ENCODE assay signal across 11 mouse cellular contexts in the genomic region with DNA sequence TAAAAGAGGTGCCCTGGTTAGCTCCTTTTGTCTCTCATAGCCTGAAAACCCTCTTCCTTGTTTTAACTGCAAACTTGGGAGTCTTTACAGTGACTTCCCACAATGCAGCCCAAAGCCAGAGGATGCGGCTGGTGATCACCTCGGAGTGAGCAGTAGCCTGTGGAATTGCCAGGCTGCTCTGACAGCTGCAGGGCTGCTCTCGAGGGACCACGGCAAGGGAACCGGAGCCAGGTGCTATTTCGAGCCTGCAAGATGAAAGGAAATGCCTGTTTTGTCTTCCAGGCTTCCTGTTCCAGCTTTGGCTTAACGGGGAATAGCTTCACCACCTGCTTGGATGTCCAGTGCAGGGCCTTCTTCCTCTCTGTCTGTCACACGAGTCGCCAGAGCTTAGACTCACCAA.
A peak's percentile ranks its signal among the peaks of the same experiment; 100 is the strongest.
DNase-seq lines count a peak whose midpoint lies in the region; ATAC-seq lines count a peak whose summit lies in the region.
"Had no signal": no experiment of that assay in that cellular context is flagged by ENCODE, and none has a peak within 500 bp of the region (broad histone marks: within the 10 kb centered on the region; RNA-seq: fewer than 3 reads in every experiment).

No protein-coding gene starts in this region.

- H3K27ac ChIP-seq in midbrain, embryonic 11.5 days (ENCODE audit: low read depth, low read length), result peak overlapping the region; percentile 22; the same call in 1 of the 2 replicates
- H3K27ac ChIP-seq: heart, embryonic 15.5 days; neural tube, embryonic 12.5 days had no signal

- H3K4me3 ChIP-seq in midbrain, embryonic 11.5 days (ENCODE audit: low read depth, low read length), result no peak overlapping the region
- H3K4me3 ChIP-seq: heart, embryonic 15.5 days; neural tube, embryonic 12.5 days had no signal

- intact Hi-C loops in gastrocnemius, postnatal 14 days (cut with DNase I; ENCODE audit: low total_unique reads), result no loop called here

- H3K4me1 ChIP-seq in midbrain, embryonic 11.5 days (ENCODE audit: control insufficient read depth, insufficient read depth, low read length), result no peaks in the 10 kb centered on the region; the same call in 1 of the 2 replicates

- H3K27me3 ChIP-seq in midbrain, embryonic 11.5 days (ENCODE audit: control insufficient read depth, insufficient read depth, low read length), result no peaks in the 10 kb centered on the region
- H3K27me3 ChIP-seq: heart, embryonic 15.5 days; neural tube, embryonic 12.5 days had no signal

- H3K4me2 ChIP-seq in midbrain, embryonic 11.5 days, result no peak overlapping the region
- H3K4me2 ChIP-seq: heart, embryonic 15.5 days; neural tube, embryonic 12.5 days had no signal

- 61% methylated on average over 9 of the region's 9 CpGs for WGBS in midbrain, embryonic 11.5 days

- peaks cover 2% of the 10 kb centered on the region; the same call in 1 of the 2 replicates for H3K36me3 ChIP-seq in midbrain, embryonic 11.5 days (ENCODE audit: control insufficient read depth, insufficient read depth, low read length)

- no peak overlapping the region for H3K9ac ChIP-seq in midbrain, embryonic 11.5 days (ENCODE audit: low read length)
- H3K9ac ChIP-seq: heart, embryonic 15.5 days; liver, postnatal 0 days; neural tube, embryonic 12.5 days had no signal

- peaks cover 2% of the 10 kb centered on the region for H3K9me3 ChIP-seq in midbrain, embryonic 11.5 days (ENCODE audit: control insufficient read depth, low read length)

- DNase-seq in adrenal gland, postnatal 14 days, result peak; percentile 19
- no peak for DNase-seq in adrenal gland, adult 18-20 months (ENCODE audit: low spot score in 2 of 2)
- DNase-seq in embryo, embryonic 10.5 days (ENCODE audit: low spot score), result peak; percentile 30
- DNase-seq in gastrocnemius, postnatal 14 days, result peak; percentile 50
- DNase-seq in midbrain, embryonic 11.5 days (ENCODE audit: low spot score, missing footprints), result no peak
- DNase-seq in urinary bladder, adult 2 months (ENCODE audit: low spot score), result no peak
- no peak for DNase-seq in right cerebral cortex, adult 18-20 months
- DNase-seq in thymus, postnatal 10 days (ENCODE audit: low spot score in 2 of 2), result no peak
- DNase-seq: liver, postnatal 0 days had no signal

- no peak for ATAC-seq in midbrain, embryonic 11.5 days (ENCODE audit: low FRiP score)
- ATAC-seq: liver, postnatal 0 days had no signal

Comparison
In these comparisons a context has a peak if more than half of its experiments do, and no peak if none do; other contexts are left out.
1. DNase-seq: peak in adrenal gland, postnatal 14 days (single experiment), embryo, embryonic 10.5 days (single experiment) and gastrocnemius, postnatal 14 days (single experiment); none in adrenal gland, adult 18-20 months (0 of 2), midbrain, embryonic 11.5 days (single experiment), urinary bladder, adult 2 months (single experiment), right cerebral cortex, adult 18-20 months (single experiment) and thymus, postnatal 10 days (0 of 2).